Mouse (Mus musculus): ENCODE results near the gene Zfp524. TPM values are rescaled to one million over a fixed set of nuclear protein-coding genes. Genes with fewer than 3 reads are reported as not detected.
"Not testable (repeated sequence)": the region's sequence is repeated elsewhere in the genome, so short reads cannot be mapped to it uniquely, and the experiment has no call there.

Gene Zfp524
- polyA plus RNA-seq, 1 experiment, result 54.6 TPM

DNA sequence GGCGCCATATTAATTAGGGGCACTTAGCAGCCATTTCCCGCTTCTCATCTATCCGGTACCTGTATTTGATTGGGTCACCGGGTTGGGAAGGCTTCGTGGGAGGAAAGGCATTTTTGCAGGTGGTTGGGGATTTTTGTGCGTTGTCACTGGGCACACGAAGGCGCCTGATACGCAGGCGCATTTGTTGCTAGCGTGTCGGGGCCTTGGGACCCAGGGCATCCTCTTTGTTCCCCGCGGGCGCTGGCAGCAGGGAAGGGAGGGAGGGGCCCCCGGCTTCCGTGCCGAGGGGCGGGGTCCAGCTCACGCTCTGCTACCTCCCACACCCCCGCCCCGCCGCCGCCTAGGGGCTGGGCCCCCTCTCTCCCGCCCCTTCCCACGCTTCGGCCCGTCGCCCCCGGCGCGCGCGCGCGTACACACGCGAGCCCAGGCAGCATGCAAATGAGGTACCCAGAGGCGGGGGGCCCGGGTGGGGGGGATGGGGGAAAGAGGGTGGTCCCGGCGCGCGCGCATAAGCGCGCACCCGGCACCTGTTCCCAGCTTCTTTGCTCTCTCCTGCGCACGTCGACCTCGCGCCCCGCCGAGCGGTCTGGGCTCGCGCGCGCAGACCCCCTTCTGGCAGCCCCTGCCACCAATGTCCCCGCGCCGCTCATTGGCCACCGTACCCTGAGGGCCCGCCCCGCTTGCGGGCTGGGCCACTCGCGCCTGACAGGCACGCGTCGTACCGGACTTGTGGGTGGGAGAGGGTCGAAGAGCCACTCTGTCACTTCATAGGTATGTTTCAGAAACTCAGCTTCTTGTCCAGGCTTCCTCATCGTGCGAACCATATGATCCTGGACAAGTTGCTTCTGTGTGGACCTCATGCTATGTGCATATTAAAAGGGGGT is 1.1 kb downstream of the Zfp524 start, which contains the start of gene Gm44973:
Gm44973 (plus strand) TSS at position 379 of the 884 bp plus-strand sequence.
- 0 out of 2 replicates have a peak, but pooled peaks have one; percentile 13 for TF ChIP-seq CTCF (IDR thresholded peaks at IDR 0.05; ENCODE audit: borderline replicate concordance, control insufficient read depth, extremely low read depth, insufficient read depth, low read length, poor library complexity)
- peak; percentile 34; the same call in 1 of the 2 replicates for TF ChIP-seq POLR2A (IDR thresholded peaks at IDR 0.05; ENCODE audit: control insufficient read depth, extremely low read depth, insufficient read depth, low read length, poor library complexity)
- WGBS, result under 1% methylated on average over 74 of the region's 76 CpGs
- Histone ChIP-seq H3K27ac (ENCODE audit: control insufficient read depth, insufficient read depth, low read length) (peak within 1 kb of the TSS; percentile 96), H3K4me1 (replicated peaks; ENCODE audit: control insufficient read depth, insufficient read depth, low read length) (peaks cover 2% of the 10 kb centered on the region; the same call in 1 of the 2 replicates), H3K27me3 (ENCODE audit: control insufficient read depth, insufficient read depth, low read length) (no peaks in the 10 kb centered on the region), H3K4me3 (ENCODE audit: control insufficient read depth, insufficient read depth, low read length) (peak within 1 kb of the TSS; percentile 79), H3K36me3 (ENCODE audit: control insufficient read depth, insufficient read depth, low read length) (peaks cover 23% of the 10 kb centered on the region)
- DNase-seq, result peak; percentile 95

DNA sequence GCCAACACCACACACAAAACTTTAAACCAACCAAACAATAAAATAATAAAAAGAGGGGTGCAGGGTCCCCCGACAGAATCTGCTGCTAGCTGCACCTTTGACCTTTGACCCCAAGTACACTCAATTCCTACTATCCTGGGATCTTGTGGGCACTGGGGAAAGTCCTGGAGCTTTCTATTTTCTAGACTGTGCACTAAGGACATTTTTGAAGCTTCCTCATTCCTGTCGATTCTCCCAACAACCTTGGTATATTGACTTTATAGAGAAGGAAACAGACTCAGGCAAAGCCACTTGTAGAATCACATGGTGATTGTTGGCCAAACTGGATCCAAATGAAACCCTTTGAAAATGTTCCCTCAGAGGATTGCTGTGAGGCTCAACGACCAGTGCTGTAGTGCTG is 1.8 kb downstream of the Zfp524 start:
- Histone ChIP-seq H3K4me3 (ENCODE audit: control insufficient read depth, insufficient read depth, low read length) (peak overlapping the region; percentile 67; the same call in 1 of the 2 replicates), H3K4me1 (replicated peaks; ENCODE audit: control insufficient read depth, insufficient read depth, low read length) (peaks cover 4% of the 10 kb centered on the region), H3K36me3 (ENCODE audit: control insufficient read depth, insufficient read depth, low read length) (peaks cover 16% of the 10 kb centered on the region), H3K27me3 (ENCODE audit: control insufficient read depth, insufficient read depth, low read length) (no peaks in the 10 kb centered on the region), H3K27ac (ENCODE audit: control insufficient read depth, insufficient read depth, low read length) (peak overlapping the region; percentile 56)
- no peak for TF ChIP-seq CTCF (IDR thresholded peaks at IDR 0.05; ENCODE audit: borderline replicate concordance, control insufficient read depth, extremely low read depth, insufficient read depth, low read length, poor library complexity)
- no peak for TF ChIP-seq POLR2A (IDR thresholded peaks at IDR 0.05; ENCODE audit: control insufficient read depth, extremely low read depth, insufficient read depth, low read length, poor library complexity)
- DNase-seq, result no peak
- 41% methylated on average over 3 of the region's 3 CpGs for WGBS

DNA sequence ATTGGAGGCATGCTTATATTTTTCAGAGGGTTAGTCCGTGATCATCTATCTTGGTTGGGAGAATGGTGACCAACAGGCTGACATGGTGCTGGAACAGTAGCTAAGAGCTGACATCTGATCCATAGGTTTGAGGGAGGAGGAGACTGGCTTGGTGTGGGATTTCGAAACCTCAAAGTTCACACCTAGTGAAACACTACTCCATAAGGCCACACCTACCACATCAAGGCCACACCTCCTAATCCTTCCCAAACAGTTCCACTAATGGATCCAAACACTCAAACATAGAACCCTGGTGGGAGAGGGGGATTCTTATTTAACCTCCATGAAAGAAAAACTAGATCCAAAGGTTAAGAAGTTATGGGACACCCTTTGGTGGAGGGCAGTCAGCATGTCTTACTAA is 2.7 kb downstream of the Zfp524 start:
- Histone ChIP-seq H3K27ac (ENCODE audit: control insufficient read depth, insufficient read depth, low read length) (no peak overlapping the region), H3K4me3 (ENCODE audit: control insufficient read depth, insufficient read depth, low read length) (no peak overlapping the region), H3K27me3 (ENCODE audit: control insufficient read depth, insufficient read depth, low read length) (no peaks in the 10 kb centered on the region), H3K36me3 (ENCODE audit: control insufficient read depth, insufficient read depth, low read length) (peaks cover 8% of the 10 kb centered on the region), H3K4me1 (replicated peaks; ENCODE audit: control insufficient read depth, insufficient read depth, low read length) (peaks cover 10% of the 10 kb centered on the region)
- no peak for DNase-seq
- TF ChIP-seq POLR2A (IDR thresholded peaks at IDR 0.05; ENCODE audit: control insufficient read depth, extremely low read depth, insufficient read depth, low read length, poor library complexity), result no peak
- no peak for TF ChIP-seq CTCF (IDR thresholded peaks at IDR 0.05; ENCODE audit: borderline replicate concordance, control insufficient read depth, extremely low read depth, insufficient read depth, low read length, poor library complexity)
- 96% methylated on average over 2 of the region's 2 CpGs for WGBS

- no peak overlapping the region for H3K4me3 ChIP-seq (ENCODE audit: control insufficient read depth, insufficient read depth, low read length)
- peak; percentile 40 for DNase-seq
- H3K36me3 ChIP-seq (ENCODE audit: control insufficient read depth, insufficient read depth, low read length), result peaks cover 7% of the 10 kb centered on the region
- no peaks in the 10 kb centered on the region for H3K27me3 ChIP-seq (ENCODE audit: control insufficient read depth, insufficient read depth, low read length)
- H3K27ac ChIP-seq (ENCODE audit: control insufficient read depth, insufficient read depth, low read length), result no peak overlapping the region
- TF ChIP-seq CTCF (IDR thresholded peaks at IDR 0.05; ENCODE audit: borderline replicate concordance, control insufficient read depth, extremely low read depth, insufficient read depth, low read length, poor library complexity) (no peak), POLR2A (IDR thresholded peaks at IDR 0.05; ENCODE audit: control insufficient read depth, extremely low read depth, insufficient read depth, low read length, poor library complexity) (no peak)
- WGBS, result 95% methylated on average over 16 of the region's 16 CpGs
- H3K4me1 ChIP-seq (replicated peaks; ENCODE audit: control insufficient read depth, insufficient read depth, low read length), result peaks cover 12% of the 10 kb centered on the region
Measured at GRCm38 (mm10) chr7:5017352-5017751, 3.1 kb downstream of the Zfp524 start.

DNA sequence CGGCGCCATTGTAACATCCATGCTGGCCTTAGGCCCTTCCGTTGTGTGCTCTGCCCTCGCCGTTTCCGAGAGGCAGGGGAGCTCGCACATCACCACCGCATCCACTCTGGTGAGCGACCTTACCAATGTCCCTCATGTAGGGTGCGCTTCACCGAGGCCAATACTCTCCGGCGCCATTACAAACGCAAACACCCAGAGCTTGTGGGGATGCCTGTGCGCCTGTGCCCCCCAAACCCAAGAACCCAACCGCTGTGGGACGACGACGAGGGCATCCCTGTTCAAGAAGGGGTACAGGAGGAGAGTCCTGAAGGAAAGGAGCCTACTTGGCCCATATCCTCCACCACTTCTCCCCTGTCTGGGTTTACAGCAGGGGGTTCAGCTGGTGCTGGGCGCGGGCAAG is 3.7 kb downstream of the Zfp524 start:
- H3K4me3 ChIP-seq (ENCODE audit: control insufficient read depth, insufficient read depth, low read length), result no peak overlapping the region
- peaks cover 12% of the 10 kb centered on the region for H3K4me1 ChIP-seq (replicated peaks; ENCODE audit: control insufficient read depth, insufficient read depth, low read length)
- no peak for TF ChIP-seq CTCF (IDR thresholded peaks at IDR 0.05; ENCODE audit: borderline replicate concordance, control insufficient read depth, extremely low read depth, insufficient read depth, low read length, poor library complexity)
- DNase-seq, result no peak
- WGBS, result 98% methylated on average over 21 of the region's 21 CpGs
- peaks cover 4% of the 10 kb centered on the region; the same call in 1 of the 2 replicates for H3K36me3 ChIP-seq (ENCODE audit: control insufficient read depth, insufficient read depth, low read length)
- no peaks in the 10 kb centered on the region for H3K27me3 ChIP-seq (ENCODE audit: control insufficient read depth, insufficient read depth, low read length)
- no peak overlapping the region for H3K27ac ChIP-seq (ENCODE audit: control insufficient read depth, insufficient read depth, low read length)

GRCm38 (mm10) chr7:5019576-5019975 is 5.4 kb downstream of the Zfp524 start:
- not testable (repeated sequence) for DNase-seq; H3K36me3 ChIP-seq (ENCODE audit: control insufficient read depth, insufficient read depth, low read length); H3K4me3 ChIP-seq (ENCODE audit: control insufficient read depth, insufficient read depth, low read length); H3K27me3 ChIP-seq (ENCODE audit: control insufficient read depth, insufficient read depth, low read length)
- WGBS, result 27% methylated on average over 8 of the region's 8 CpGs
- H3K4me1 ChIP-seq (replicated peaks; ENCODE audit: control insufficient read depth, insufficient read depth, low read length), result peaks cover 12% of the 10 kb centered on the region
- peak overlapping the region; percentile 49; the same call in 1 of the 2 replicates for H3K27ac ChIP-seq (ENCODE audit: control insufficient read depth, insufficient read depth, low read length)
